Mouse (Mus musculus) ES-E14 (cell line): ENCODE results near the gene Eif3l. TPM values are rescaled to one million over a fixed set of nuclear protein-coding genes. Genes with fewer than 3 reads are reported as not detected.

ENCODE experiments used
- DNase-seq: peaks from one replicate; pipeline ENCODE4 v3.0.0-alpha.2; 2013; ENCODE audit warnings: low read depth, low spot score
- H3K27ac ChIP-seq: 2 replicates; pipeline ENCODE4 v1.5.1; 2012; ENCODE audit warnings: low read depth, mild to moderate bottlenecking, low read length, moderate library complexity, mixed read lengths; ENCODE audit not compliant: poor library complexity, insufficient read depth, severe bottlenecking
- H3K36me3 ChIP-seq: 2 replicates; pipeline ENCODE4 v1.6.1; 2012; ENCODE audit warnings: mild to moderate bottlenecking, low read length, moderate library complexity, mixed read lengths; ENCODE audit not compliant: control insufficient read depth, poor library complexity, insufficient read depth, severe bottlenecking
- H3K4me1 ChIP-seq, 2 experiments: fragments of 150-350 bp in 1 of 2; sonication (generic) in 1 of 2; 2 replicates each; pipeline ENCODE4 v1.6.1; 2012; ENCODE audit warnings: low read length in 2 of 2, mild to moderate bottlenecking in 1 of 2, mixed read lengths in 1 of 2; ENCODE audit not compliant: control insufficient read depth in 2 of 2, insufficient read depth in 2 of 2, poor library complexity in 1 of 2
- H3K4me3 ChIP-seq, 2 experiments: fragments of 150-350 bp in 1 of 2; sonication (generic) in 1 of 2; 2 replicates each; pipeline ENCODE4 v1.5.1; 2012; ENCODE audit warnings: low read length in 2 of 2, low read depth in 1 of 2, mild to moderate bottlenecking in 1 of 2, mixed read lengths in 1 of 2; ENCODE audit not compliant: insufficient read depth in 1 of 2, poor library complexity in 1 of 2, severe bottlenecking in 1 of 2
- H3K9ac ChIP-seq: 2 replicates; pipeline ENCODE4 v1.6.1; 2012; ENCODE audit warnings: low read depth, mild to moderate bottlenecking, low read length, mixed read lengths; ENCODE audit not compliant: poor library complexity, insufficient read depth, severe bottlenecking
- H3K9me3 ChIP-seq: fragments of 150-350 bp; sonication (generic); 2 replicates; pipeline ENCODE4 v1.6.1; 2012; ENCODE audit warnings: low read depth, mild to moderate bottlenecking, low read length; ENCODE audit not compliant: control insufficient read depth, insufficient read depth
- CHD2 ChIP-seq: IDR thresholded peaks from 2 replicates; pipeline ENCODE4 v1.6.1; 2014; ENCODE audit warnings: mild to moderate bottlenecking, low read depth, low read length, inconsistent platforms
- HCFC1 ChIP-seq: IDR thresholded peaks from 2 replicates; pipeline ENCODE4 v1.6.1; 2012; ENCODE audit warnings: low read length, inconsistent platforms, borderline replicate concordance; ENCODE audit not compliant: insufficient read depth
- MAFK ChIP-seq: IDR thresholded peaks from 2 replicates; pipeline ENCODE4 v1.6.1; 2014; ENCODE audit warnings: mild to moderate bottlenecking, low read depth, low read length, inconsistent platforms; ENCODE audit not compliant: insufficient read depth
- ZC3H11A ChIP-seq: IDR thresholded peaks from 2 replicates; pipeline ENCODE4 v1.6.1; 2012; ENCODE audit warnings: low read depth, mild to moderate bottlenecking, inconsistent platforms, low read length, borderline replicate concordance
- ZNF384 ChIP-seq: IDR thresholded peaks from 2 replicates; pipeline ENCODE4 v1.6.1; 2012; ENCODE audit warnings: low read depth, low read length, inconsistent platforms
- in situ Hi-C, 2 experiments: fragments of 600-800 bp; cut with MboI; formaldehyde crosslinking; loops; one replicate each; pipeline ENCODE4 v1.15.1; 2025; ENCODE audit warnings: low sequenced_read_pairs in 2 of 2, inconsistent platforms in 1 of 2; ENCODE audit not compliant: unreplicated experiment in 2 of 2
- total RNA-seq: library from RNA; depleted of rRNA; stranded (reverse); fragments of 300-350 nt; gene quantifications from 2 replicates; pipeline ENCODE4 v1.2.3, GENCODE M21; 2012

The Eif3l gene
- total RNA-seq, 1 experiment = 380 TPM

GRCm38 (mm10) chr15:79065086-79065770 is 9.8 kb upstream of the Eif3l start:
- H3K9ac ChIP-seq = no peak overlapping the region
- no peaks in the 10 kb centered on the region for H3K9me3 ChIP-seq
- TF ChIP-seq HCFC1 = no peak
- TF ChIP-seq MAFK = no peak
- TF ChIP-seq CHD2 = no peak
- TF ChIP-seq ZNF384 = no peak
- TF ChIP-seq ZC3H11A = no peak
- no peak overlapping the region for H3K4me3 ChIP-seq
- no peak for DNase-seq
- no peak overlapping the region for H3K27ac ChIP-seq
- H3K4me1 ChIP-seq = peaks cover 4 to 17% of the 10 kb centered on the region in 2 experiments; a peak in 3 of 4 replicates
- in situ Hi-C loops = no loop called here
- H3K36me3 ChIP-seq = no peaks in the 10 kb centered on the region

GRCm38 (mm10) chr15:79066276-79066675 is 8.7 kb upstream of the Eif3l start:
- Histone ChIP-seq H3K27ac (no peak overlapping the region), H3K36me3 (no peaks in the 10 kb centered on the region), H3K4me1 (peaks cover 4 to 17% of the 10 kb centered on the region in 2 experiments; a peak in 3 of 4 replicates), H3K4me3 (no peak overlapping the region), H3K9me3 (no peaks in the 10 kb centered on the region), H3K9ac (no peak overlapping the region)
- in situ Hi-C loops = no loop called here
- no peak for DNase-seq
- no peak for TF ChIP-seq ZC3H11A

DNA sequence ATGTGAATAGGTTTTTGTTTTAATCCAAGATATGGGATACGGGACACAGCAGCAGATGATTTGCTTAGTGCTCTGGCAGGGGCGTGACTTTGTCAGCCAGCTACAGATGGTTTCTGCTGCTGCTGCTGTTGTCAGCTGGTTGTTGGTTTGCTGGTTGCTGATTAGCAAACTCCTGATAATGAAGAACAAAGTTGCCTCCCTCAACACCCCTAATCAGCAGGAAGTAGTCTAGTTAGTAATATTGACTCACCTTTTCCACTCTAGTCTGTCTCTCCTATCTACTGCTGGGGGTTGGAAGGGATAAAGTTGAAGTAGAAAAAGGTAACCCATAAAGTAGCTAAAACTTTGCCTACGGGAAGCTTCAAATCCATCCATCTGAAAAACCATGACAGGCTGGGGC is 7.3 kb upstream of the Eif3l start:
- DNase-seq = no peak
- no peaks in the 10 kb centered on the region for H3K9me3 ChIP-seq
- H3K9ac ChIP-seq = no peak overlapping the region
- in situ Hi-C loops = no loop called here
- no peak overlapping the region for H3K27ac ChIP-seq
- H3K4me3 ChIP-seq = no peak overlapping the region
- no peaks in the 10 kb centered on the region for H3K36me3 ChIP-seq
- peaks cover 4 to 20% of the 10 kb centered on the region in 2 experiments; a peak in 3 of 4 replicates for H3K4me1 ChIP-seq
- TF ChIP-seq CHD2 = no peak
- TF ChIP-seq ZNF384 = no peak
- TF ChIP-seq HCFC1 = no peak
- no peak for TF ChIP-seq MAFK
- no peak for TF ChIP-seq ZC3H11A

DNA sequence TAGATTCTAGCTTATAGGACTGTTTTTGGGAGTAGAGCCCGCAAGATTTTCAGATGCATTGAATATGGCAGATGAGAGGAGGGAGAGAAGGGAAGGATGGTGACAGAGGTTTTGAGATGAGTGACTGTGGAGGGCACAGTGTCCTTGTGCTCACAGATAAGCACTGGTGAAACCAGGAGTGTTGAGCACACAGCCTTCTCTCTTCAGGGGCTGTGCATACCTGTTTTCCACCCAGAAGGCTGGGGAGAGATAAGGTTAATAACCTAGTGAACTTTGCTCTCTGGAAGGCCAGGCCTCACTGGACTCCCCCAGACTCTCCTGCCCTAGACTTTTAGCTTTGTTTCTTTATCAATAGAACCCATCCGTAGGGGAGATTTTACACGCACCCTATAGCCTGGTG is 6.6 kb upstream of the Eif3l start:
- Histone ChIP-seq H3K4me3 (no peak overlapping the region), H3K27ac (no peak overlapping the region), H3K9me3 (no peaks in the 10 kb centered on the region), H3K36me3 (no peaks in the 10 kb centered on the region), H3K9ac (no peak overlapping the region), H3K4me1 (peaks cover under 1 to 22% of the 10 kb centered on the region in 2 experiments; a peak in 3 of 4 replicates)
- in situ Hi-C loops = no loop called here
- DNase-seq = no peak
- TF ChIP-seq ZC3H11A = no peak
- TF ChIP-seq CHD2 = no peak
